Mouse (Mus musculus): ENCODE data around the gene Ppp1r13l. TPM values are rescaled to one million over a fixed set of nuclear protein-coding genes. Genes with fewer than 3 reads are reported as not detected.

The Ppp1r13l gene
- polyA plus RNA-seq, 1 experiment from 2014 or later = 2.0 TPM

DNA sequence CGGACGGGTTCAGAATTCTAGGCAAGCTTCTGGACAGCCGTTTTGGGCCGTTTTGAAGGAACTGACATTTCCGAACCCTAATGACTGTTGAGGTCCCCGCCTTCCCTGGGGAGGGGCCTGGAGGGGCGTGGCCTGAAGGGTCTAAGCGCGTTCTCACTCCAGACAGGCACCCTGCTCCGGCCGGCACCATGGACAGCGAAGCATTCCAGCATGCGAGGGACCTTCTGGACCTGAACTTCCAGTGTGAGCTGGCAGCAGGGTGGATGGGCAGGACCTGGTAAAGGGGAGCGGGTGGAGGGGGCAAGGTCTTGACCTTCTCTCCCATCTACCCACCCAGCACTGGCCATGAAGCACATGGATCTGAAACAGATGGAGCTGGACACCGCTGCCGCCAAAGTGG is 8.8 kb downstream of the Ppp1r13l start:
- no peak overlapping the region for H3K4me3 ChIP-seq (ENCODE audit: low read depth, low read length)

GRCm38 (mm10) chr7:19369823-19370425 is 10.4 kb downstream of the Ppp1r13l start:
- Histone ChIP-seq H3K4me3 (ENCODE audit: low read depth, low read length) (peak overlapping the region; percentile 44), H3K36me3 (ENCODE audit: control insufficient read depth, insufficient read depth, low read length) (no peaks in the 10 kb centered on the region), H3K4me2 (ENCODE audit: low read length) (peak overlapping the region; percentile 78), H3K9ac (ENCODE audit: low read depth, low read length) (peak overlapping the region; percentile 72), H3K27ac (ENCODE audit: low read length) (no peak overlapping the region; the same call in 1 of the 2 replicates), H3K9me3 (replicated peaks; ENCODE audit: control insufficient read depth, low read length, poor library complexity, severe bottlenecking) (no peaks in the 10 kb centered on the region), H3K27me3 (ENCODE audit: control insufficient read depth, insufficient read depth, low read depth, low read length) (no peaks in the 10 kb centered on the region), H3K4me1 (ENCODE audit: control insufficient read depth, insufficient read depth, low read length) (peaks cover 5% of the 10 kb centered on the region; the same call in 1 of the 2 replicates)
- ATAC-seq = peak; percentile 87
- WGBS = 10% methylated on average over 46 of the region's 46 CpGs

More for the DNA sequence above, 8.8 kb downstream of the Ppp1r13l start:
- Histone ChIP-seq H3K4me2 (ENCODE audit: low read length) (no peak overlapping the region), H3K27me3 (ENCODE audit: control insufficient read depth, insufficient read depth, low read depth, low read length) (no peaks in the 10 kb centered on the region), H3K9me3 (replicated peaks; ENCODE audit: control insufficient read depth, low read length, poor library complexity, severe bottlenecking) (no peaks in the 10 kb centered on the region), H3K27ac (ENCODE audit: low read length) (no peak overlapping the region), H3K36me3 (ENCODE audit: control insufficient read depth, insufficient read depth, low read length) (no peaks in the 10 kb centered on the region), H3K4me1 (ENCODE audit: control insufficient read depth, insufficient read depth, low read length) (peaks cover 5% of the 10 kb centered on the region; the same call in 1 of the 2 replicates), H3K9ac (ENCODE audit: low read depth, low read length) (no peak overlapping the region)
- no peak for ATAC-seq
- WGBS = 28% methylated on average over 16 of the region's 16 CpGs

GRCm38 (mm10) chr7:19373367-19373766 is 13.8 kb downstream of the Ppp1r13l start:
- no peaks in the 10 kb centered on the region for H3K36me3 ChIP-seq (ENCODE audit: control insufficient read depth, insufficient read depth, low read length)
- H3K4me2 ChIP-seq (ENCODE audit: low read length) = no peak overlapping the region
- H3K27ac ChIP-seq (ENCODE audit: low read length) = no peak overlapping the region
- H3K27me3 ChIP-seq (ENCODE audit: control insufficient read depth, insufficient read depth, low read depth, low read length) = no peaks in the 10 kb centered on the region
- no peaks in the 10 kb centered on the region for H3K9me3 ChIP-seq (replicated peaks; ENCODE audit: control insufficient read depth, low read length, poor library complexity, severe bottlenecking)
- H3K4me3 ChIP-seq (ENCODE audit: low read depth, low read length) = no peak overlapping the region
- H3K9ac ChIP-seq (ENCODE audit: low read depth, low read length) = no peak overlapping the region
- H3K4me1 ChIP-seq (ENCODE audit: control insufficient read depth, insufficient read depth, low read length) = peaks cover 5% of the 10 kb centered on the region; the same call in 1 of the 2 replicates
- whole genome bisulfite sequencing = 89% methylated on average over 2 of the region's 2 CpGs
- ATAC-seq = no peak

DNA sequence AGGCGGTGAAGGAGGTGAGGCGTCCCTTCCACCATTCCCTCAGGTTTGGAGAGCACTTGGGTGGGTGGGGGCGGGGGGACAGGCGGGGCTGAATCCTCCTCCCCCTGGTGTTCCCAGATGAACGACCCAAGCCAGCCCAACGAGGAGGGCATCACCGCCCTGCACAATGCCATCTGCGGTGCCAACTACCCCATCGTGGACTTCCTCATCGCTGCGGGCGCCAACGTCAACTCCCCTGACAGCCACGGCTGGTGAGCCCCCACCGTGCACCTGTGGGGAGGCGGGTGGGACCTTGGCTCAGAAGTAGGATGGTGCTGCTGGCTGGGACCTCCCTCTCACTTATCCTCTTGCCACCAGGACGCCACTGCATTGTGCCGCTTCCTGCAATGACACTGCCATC is 15.8 kb downstream of the Ppp1r13l start:
- Histone ChIP-seq H3K27me3 (ENCODE audit: control insufficient read depth, insufficient read depth, low read depth, low read length) (no peaks in the 10 kb centered on the region), H3K9ac (ENCODE audit: low read depth, low read length) (no peak overlapping the region), H3K4me2 (ENCODE audit: low read length) (no peak overlapping the region), H3K36me3 (ENCODE audit: control insufficient read depth, insufficient read depth, low read length) (no peaks in the 10 kb centered on the region), H3K27ac (ENCODE audit: low read length) (no peak overlapping the region), H3K9me3 (replicated peaks; ENCODE audit: control insufficient read depth, low read length, poor library complexity, severe bottlenecking) (no peaks in the 10 kb centered on the region), H3K4me3 (ENCODE audit: low read depth, low read length) (no peak overlapping the region), H3K4me1 (ENCODE audit: control insufficient read depth, insufficient read depth, low read length) (no peaks in the 10 kb centered on the region)
- 79% methylated on average over 16 of the region's 18 CpGs for WGBS
- no peak for ATAC-seq

DNA sequence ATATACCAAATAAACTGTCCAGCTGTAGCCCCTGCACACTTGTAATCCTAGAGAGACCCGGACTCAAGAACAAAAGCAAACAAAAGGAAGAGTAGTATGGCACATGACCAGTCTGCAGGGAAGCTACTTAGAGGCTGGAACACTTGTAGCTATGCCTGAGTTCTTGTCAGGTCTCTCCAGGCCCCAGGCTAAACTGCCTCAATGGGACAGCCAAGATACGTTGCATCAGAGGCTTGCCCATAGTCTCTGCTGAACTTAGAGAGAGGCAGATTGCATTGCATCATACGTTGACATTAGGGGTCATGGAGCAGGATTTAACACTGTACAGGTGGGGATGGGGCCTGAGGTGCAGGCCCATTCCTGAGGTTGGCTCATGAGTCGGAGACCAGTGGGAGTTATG is 16.5 kb downstream of the Ppp1r13l start:
- no peaks in the 10 kb centered on the region for H3K27me3 ChIP-seq (ENCODE audit: control insufficient read depth, insufficient read depth, low read depth, low read length)
- ATAC-seq = no peak
- no peaks in the 10 kb centered on the region for H3K9me3 ChIP-seq (replicated peaks; ENCODE audit: control insufficient read depth, low read length, poor library complexity, severe bottlenecking)
- H3K9ac ChIP-seq (ENCODE audit: low read depth, low read length) = no peak overlapping the region
- 95% methylated on average over 4 of the region's 4 CpGs for WGBS
- no peak overlapping the region for H3K4me3 ChIP-seq (ENCODE audit: low read depth, low read length)
- no peaks in the 10 kb centered on the region for H3K36me3 ChIP-seq (ENCODE audit: control insufficient read depth, insufficient read depth, low read length)
- H3K4me1 ChIP-seq (ENCODE audit: control insufficient read depth, insufficient read depth, low read length) = no peaks in the 10 kb centered on the region
- no peak overlapping the region for H3K4me2 ChIP-seq (ENCODE audit: low read length)
- no peak overlapping the region for H3K27ac ChIP-seq (ENCODE audit: low read length)

GRCm38 (mm10) chr7:19378049-19378448 is 18.5 kb downstream of the Ppp1r13l start:
- WGBS = 75% methylated on average over 8 of the region's 8 CpGs
- H3K4me2 ChIP-seq (ENCODE audit: low read length) = no peak overlapping the region
- no peaks in the 10 kb centered on the region for H3K9me3 ChIP-seq (replicated peaks; ENCODE audit: control insufficient read depth, low read length, poor library complexity, severe bottlenecking)
- no peaks in the 10 kb centered on the region for H3K36me3 ChIP-seq (ENCODE audit: control insufficient read depth, insufficient read depth, low read length)
- peaks cover 6% of the 10 kb centered on the region for H3K4me1 ChIP-seq (ENCODE audit: control insufficient read depth, insufficient read depth, low read length)
- no peak overlapping the region for H3K4me3 ChIP-seq (ENCODE audit: low read depth, low read length)
- H3K9ac ChIP-seq (ENCODE audit: low read depth, low read length) = no peak overlapping the region
- ATAC-seq = no peak
- H3K27ac ChIP-seq (ENCODE audit: low read length) = no peak overlapping the region
- H3K27me3 ChIP-seq (ENCODE audit: control insufficient read depth, insufficient read depth, low read depth, low read length) = no peaks in the 10 kb centered on the region

DNA sequence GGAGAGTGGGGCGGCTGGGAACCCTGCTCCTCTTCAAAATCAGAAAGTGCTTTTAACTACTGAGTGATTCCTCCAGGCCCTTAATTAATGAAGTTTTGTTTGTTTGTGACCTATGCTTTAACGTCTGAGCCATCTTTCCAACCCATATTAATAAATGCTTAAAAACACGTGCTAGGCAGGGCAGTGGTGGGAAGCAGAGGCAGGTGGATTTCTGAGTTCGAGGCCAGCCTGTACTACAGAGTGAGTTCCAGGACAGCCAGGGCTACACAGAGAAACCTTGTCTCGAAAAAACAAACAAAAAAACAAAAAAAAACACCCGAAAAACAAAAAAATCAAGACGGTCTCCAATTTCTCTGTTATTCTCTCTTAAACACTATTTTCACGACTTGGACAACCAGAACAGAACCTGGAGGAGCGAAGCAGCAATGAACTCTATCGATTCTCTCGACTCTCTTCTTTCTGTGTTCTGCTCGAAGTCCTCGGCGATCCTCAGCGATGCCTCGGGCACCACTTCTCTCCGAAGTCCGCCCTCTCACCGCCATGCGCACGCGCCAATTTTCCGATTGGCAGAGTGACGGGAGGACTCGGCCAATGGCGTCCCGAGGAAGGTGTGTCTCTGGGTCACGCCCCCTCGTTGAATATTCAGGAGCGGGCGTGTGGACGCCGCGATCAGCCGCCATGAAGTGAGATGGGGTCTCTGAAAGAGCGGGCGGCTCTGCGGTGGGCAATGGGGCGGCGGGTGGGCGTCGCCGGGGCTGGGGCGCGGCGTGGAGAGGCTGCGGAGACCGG is 22.0 kb downstream of the Ppp1r13l start, which contains the start of gene Ercc2:
Gene Ercc2 (plus strand): TSS at position 634 of the 789 bp plus-strand sequence.
- ATAC-seq = peak; percentile 96
- 7% methylated on average over 38 of the region's 48 CpGs for WGBS

GRCm38 (mm10) chr7:19382166-19382541 is 22.6 kb downstream of the Ppp1r13l start:
- H3K9me3 ChIP-seq (replicated peaks; ENCODE audit: control insufficient read depth, low read length, poor library complexity, severe bottlenecking) = no peaks in the 10 kb centered on the region

More for the DNA sequence above, 22.0 kb downstream of the Ppp1r13l start, which contains the start of gene Ercc2:
- H3K36me3 ChIP-seq (ENCODE audit: control insufficient read depth, insufficient read depth, low read length) = peaks cover 4% of the 10 kb centered on the region
- H3K4me2 ChIP-seq (ENCODE audit: low read length) = peak within 1 kb of the TSS; percentile 85
- H3K27ac ChIP-seq (ENCODE audit: low read length) = peak within 1 kb of the TSS; percentile 68
- no peaks in the 10 kb centered on the region for H3K9me3 ChIP-seq (replicated peaks; ENCODE audit: control insufficient read depth, low read length, poor library complexity, severe bottlenecking)
- peak within 1 kb of the TSS; percentile 94 for H3K4me3 ChIP-seq (ENCODE audit: low read depth, low read length)
- peaks cover 13% of the 10 kb centered on the region for H3K4me1 ChIP-seq (ENCODE audit: control insufficient read depth, insufficient read depth, low read length)
- no peaks in the 10 kb centered on the region for H3K27me3 ChIP-seq (ENCODE audit: control insufficient read depth, insufficient read depth, low read depth, low read length)
- H3K9ac ChIP-seq (ENCODE audit: low read depth, low read length) = peak within 1 kb of the TSS; percentile 93

DNA sequence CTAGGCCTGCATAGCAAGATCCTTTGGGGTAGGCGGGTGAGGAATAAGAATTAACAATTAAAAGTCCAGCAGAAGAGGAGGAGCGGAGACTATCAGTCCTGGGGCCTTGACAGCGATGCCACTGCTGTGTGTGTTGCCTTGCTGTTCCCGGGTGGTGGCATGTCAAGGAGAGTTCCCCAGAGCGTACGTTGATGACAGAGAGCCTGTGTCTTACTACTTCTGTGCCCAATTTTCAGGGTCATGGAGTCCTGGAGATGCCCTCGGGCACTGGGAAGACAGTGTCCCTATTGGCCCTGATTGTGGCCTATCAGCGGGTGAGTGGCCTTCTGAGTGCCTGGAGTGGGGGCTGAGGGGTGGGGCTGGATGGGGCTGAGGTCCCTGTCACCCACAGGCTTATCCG is 24.2 kb downstream of the Ppp1r13l start:
- H3K9me3 ChIP-seq (replicated peaks; ENCODE audit: control insufficient read depth, low read length, poor library complexity, severe bottlenecking) = no peaks in the 10 kb centered on the region
- no peak overlapping the region for H3K27ac ChIP-seq (ENCODE audit: low read length)
- H3K4me1 ChIP-seq (ENCODE audit: control insufficient read depth, insufficient read depth, low read length) = peaks cover 15% of the 10 kb centered on the region
- WGBS = 91% methylated on average over 9 of the region's 9 CpGs
- H3K4me2 ChIP-seq (ENCODE audit: low read length) = no peak overlapping the region
- no peak overlapping the region for H3K4me3 ChIP-seq (ENCODE audit: low read depth, low read length)
- no peaks in the 10 kb centered on the region for H3K27me3 ChIP-seq (ENCODE audit: control insufficient read depth, insufficient read depth, low read depth, low read length)
- H3K36me3 ChIP-seq (ENCODE audit: control insufficient read depth, insufficient read depth, low read length) = peaks cover 23% of the 10 kb centered on the region
- no peak for ATAC-seq
- no peak overlapping the region for H3K9ac ChIP-seq (ENCODE audit: low read depth, low read length)

More at GRCm38 (mm10) chr7:19382166-19382541, 22.6 kb downstream of the Ppp1r13l start:
- peak overlapping the region; percentile 85 for H3K4me2 ChIP-seq (ENCODE audit: low read length)
- H3K9ac ChIP-seq (ENCODE audit: low read depth, low read length) = peak overlapping the region; percentile 93
- 1% methylated on average over 20 of the region's 37 CpGs for WGBS
- H3K4me3 ChIP-seq (ENCODE audit: low read depth, low read length) = peak overlapping the region; percentile 94
- peak; percentile 60 for ATAC-seq
- H3K36me3 ChIP-seq (ENCODE audit: control insufficient read depth, insufficient read depth, low read length) = peaks cover 9% of the 10 kb centered on the region
- peak overlapping the region; percentile 68 for H3K27ac ChIP-seq (ENCODE audit: low read length)
- peaks cover 13% of the 10 kb centered on the region for H3K4me1 ChIP-seq (ENCODE audit: control insufficient read depth, insufficient read depth, low read length)
- H3K27me3 ChIP-seq (ENCODE audit: control insufficient read depth, insufficient read depth, low read depth, low read length) = no peaks in the 10 kb centered on the region

All from midbrain, embryonic 16.5 days (tissue).